Mouse (Mus musculus) lung, postnatal 0 days (tissue): ENCODE results near the gene Pde4c. TPM values are rescaled to one million over a fixed set of nuclear protein-coding genes. Genes with fewer than 3 reads are reported as not detected.

Experiments used
- ATAC-seq: fragments of 200-750 bp; cut with Nextera tagmentation; 2 replicates; pipeline ENCODE4 v1.8.0; 2017; ENCODE audit warnings: moderate library complexity
- DNase-seq: peaks from one replicate; pipeline ENCODE4 v3.0.0-alpha.2; 2016; ENCODE audit warnings: low spot score
- H3K27ac ChIP-seq: fragments of 300-500 bp; sonication (generic); 2 replicates; pipeline ENCODE4 v1.5.1; 2014; ENCODE audit warnings: antibody characterized with exemption, mild to moderate bottlenecking, low read length, mixed read lengths
- H3K27me3 ChIP-seq: fragments of 300-500 bp; sonication (generic); replicated peaks from 2 replicates; pipeline ENCODE4 v1.6.1; 2014; ENCODE audit warnings: low read length, mixed read lengths; ENCODE audit not compliant: insufficient read depth
- H3K36me3 ChIP-seq: fragments of 300-500 bp; sonication (generic); 2 replicates; pipeline ENCODE4 v1.6.1; 2014; ENCODE audit warnings: low read length, mixed read lengths; ENCODE audit not compliant: insufficient read depth
- H3K4me1 ChIP-seq: fragments of 300-500 bp; sonication (generic); 2 replicates; pipeline ENCODE4 v1.6.1; 2014; ENCODE audit warnings: antibody characterized with exemption, low read depth, low read length, mixed read lengths; ENCODE audit not compliant: insufficient read depth
- H3K4me2 ChIP-seq: fragments of 300-500 bp; sonication (generic); replicated peaks from 2 replicates; pipeline ENCODE4 v1.6.1; 2014; ENCODE audit warnings: low read depth, mild to moderate bottlenecking, low read length, moderate library complexity, mixed read lengths
- H3K4me3 ChIP-seq: fragments of 300-500 bp; sonication (generic); 2 replicates; pipeline ENCODE4 v1.5.1; 2014; ENCODE audit warnings: low read depth, low read length
- H3K9ac ChIP-seq: fragments of 300-500 bp; sonication (generic); replicated peaks from 2 replicates; pipeline ENCODE4 v1.6.1; 2014; ENCODE audit warnings: low read depth, mild to moderate bottlenecking
- H3K9me3 ChIP-seq: fragments of 300-500 bp; sonication (generic); 2 replicates; pipeline ENCODE4 v1.6.1; 2016; ENCODE audit warnings: low read length, mixed read lengths
- CTCF ChIP-seq: IDR thresholded peaks from 2 replicates; pipeline ENCODE4 v1.5.1; 2016; ENCODE audit warnings: antibody characterized with exemption, mild to moderate bottlenecking
- EP300 ChIP-seq: IDR thresholded peaks from 2 replicates; pipeline ENCODE4 v1.6.1; 2016; ENCODE audit warnings: antibody characterized with exemption, mild to moderate bottlenecking, control low read depth
- WGBS: fragments of 180-500 bp; shearing (Covaris S2); extraction: QIAGEN DNeasy Blood & Tissue Kit; methylation state at CpG from one replicate; pipeline ENCODE4 v1.1.7; 2014; 5-methylcytosine and 5-hydroxymethylcytosine counted together
- polyA plus RNA-seq: library from polyadenylated mRNA; unstranded; fragments of >200 nt; fragmentation: Nextera tagmentation; extraction: Ambion mirVana; gene quantifications from 2 replicates; pipeline ENCODE4 v1.2.1, GENCODE M21; 2015

Pde4c gene
- polyA plus RNA-seq, 1 experiment from 2014 or later: 2.0 TPM

GRCm38 (mm10) chr8:70755661-70756475, 32.3 kb downstream of the Pde4c start:
- DNase-seq (no peak), ATAC-seq (no peak)
- H3K4me1 ChIP-seq: peaks cover 22% of the 10 kb centered on the region; the same call in 1 of the 2 replicates
- no peak overlapping the region for H3K27ac ChIP-seq
- TF ChIP-seq CTCF: no peak
- TF ChIP-seq EP300: no peak
- H3K36me3 ChIP-seq: peaks cover 8% of the 10 kb centered on the region; the same call in 1 of the 2 replicates
- H3K9me3 ChIP-seq: no peaks in the 10 kb centered on the region
- H3K9ac ChIP-seq: peak overlapping the region; percentile 57
- 82% methylated on average over 24 of the region's 24 CpGs for WGBS
- no peaks in the 10 kb centered on the region for H3K27me3 ChIP-seq
- H3K4me2 ChIP-seq: peak overlapping the region; percentile 92
- peak overlapping the region; percentile 70; the same call in 1 of the 2 replicates for H3K4me3 ChIP-seq

DNA sequence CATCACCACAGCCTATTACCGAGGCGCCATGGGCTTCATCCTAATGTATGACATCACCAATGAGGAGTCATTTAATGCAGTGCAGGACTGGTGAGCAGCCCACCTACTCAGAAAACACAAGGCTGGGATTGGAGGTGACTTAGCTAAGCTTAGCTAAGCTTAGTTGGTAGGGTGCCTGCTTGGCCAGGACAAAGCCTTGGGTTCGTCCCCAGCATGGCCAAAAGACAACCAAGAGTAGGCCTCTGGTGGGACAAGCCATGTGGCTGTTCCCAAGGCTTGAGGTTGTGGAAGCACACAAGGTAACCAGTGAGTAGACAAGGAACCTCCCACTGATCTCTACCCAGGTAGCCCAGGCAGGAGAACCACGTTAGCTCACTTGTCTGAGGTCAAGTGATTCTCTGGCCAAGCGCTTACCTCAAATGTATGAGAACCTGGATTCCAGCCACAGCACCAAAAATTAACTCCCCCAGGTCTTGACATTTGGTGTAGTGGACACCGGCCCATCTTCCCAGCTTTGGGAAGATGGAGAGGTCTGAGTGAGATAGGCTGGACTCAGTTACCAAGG, 33.0 kb downstream of the Pde4c start:
- no peak for TF ChIP-seq CTCF
- Histone ChIP-seq H3K4me1 (peaks cover 22% of the 10 kb centered on the region; the same call in 1 of the 2 replicates), H3K36me3 (peaks cover 8% of the 10 kb centered on the region; the same call in 1 of the 2 replicates), H3K4me2 (no peak overlapping the region), H3K27me3 (no peaks in the 10 kb centered on the region), H3K9ac (no peak overlapping the region), H3K4me3 (no peak overlapping the region), H3K9me3 (no peaks in the 10 kb centered on the region), H3K27ac (no peak overlapping the region)
- ATAC-seq (no peak), DNase-seq (no peak)
- WGBS: 92% methylated on average over 6 of the region's 6 CpGs

DNA sequence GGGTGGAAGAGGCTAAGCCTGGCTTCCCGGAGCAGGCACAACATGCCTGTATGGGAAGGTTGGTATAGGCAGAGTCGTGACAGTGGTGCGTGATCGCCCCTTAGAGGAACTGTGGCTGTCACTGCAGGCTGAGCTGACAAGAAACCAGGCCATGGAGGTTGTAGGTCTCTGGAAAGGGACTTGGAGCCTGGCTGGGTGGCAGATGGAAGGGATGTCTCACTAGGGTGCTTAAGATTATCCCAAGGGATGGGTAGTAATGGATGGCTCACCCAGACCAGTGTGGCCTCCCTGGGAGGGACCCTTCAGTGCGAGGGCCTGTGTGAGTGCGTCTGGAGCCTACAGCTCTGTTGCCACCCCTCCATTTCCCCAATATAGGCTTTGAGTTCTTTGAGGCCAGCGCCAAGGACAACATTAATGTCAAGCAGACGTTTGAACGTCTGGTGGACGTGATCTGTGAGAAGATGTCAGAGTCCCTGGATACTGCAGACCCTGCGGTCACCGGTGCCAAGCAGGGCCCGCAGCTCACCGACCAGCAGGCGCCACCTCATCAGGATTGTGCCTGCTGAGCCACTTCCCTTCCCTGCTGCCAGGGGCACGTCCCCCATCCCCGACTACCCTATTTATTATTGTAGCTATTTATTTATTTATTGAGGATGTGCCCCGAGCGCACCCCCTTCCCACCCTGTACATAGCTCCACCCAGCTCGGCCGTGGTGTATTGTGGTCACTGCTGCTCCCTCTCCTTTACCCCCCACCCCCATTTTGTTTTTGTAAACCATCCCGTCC, 34.2 kb downstream of the Pde4c start:
- no peak overlapping the region for H3K4me2 ChIP-seq
- 68% methylated on average over 22 of the region's 22 CpGs for WGBS
- H3K27ac ChIP-seq: peak overlapping the region; percentile 5; the same call in 1 of the 2 replicates
- no peaks in the 10 kb centered on the region for H3K9me3 ChIP-seq
- ATAC-seq (no peak), DNase-seq (no peak)
- no peak overlapping the region for H3K9ac ChIP-seq
- peaks cover 8% of the 10 kb centered on the region; the same call in 1 of the 2 replicates for H3K36me3 ChIP-seq
- no peak overlapping the region for H3K4me3 ChIP-seq
- TF ChIP-seq EP300 (no peak), CTCF (peak; percentile 73)
- H3K4me1 ChIP-seq: peaks cover 22% of the 10 kb centered on the region; the same call in 1 of the 2 replicates
- H3K27me3 ChIP-seq: no peaks in the 10 kb centered on the region

DNA sequence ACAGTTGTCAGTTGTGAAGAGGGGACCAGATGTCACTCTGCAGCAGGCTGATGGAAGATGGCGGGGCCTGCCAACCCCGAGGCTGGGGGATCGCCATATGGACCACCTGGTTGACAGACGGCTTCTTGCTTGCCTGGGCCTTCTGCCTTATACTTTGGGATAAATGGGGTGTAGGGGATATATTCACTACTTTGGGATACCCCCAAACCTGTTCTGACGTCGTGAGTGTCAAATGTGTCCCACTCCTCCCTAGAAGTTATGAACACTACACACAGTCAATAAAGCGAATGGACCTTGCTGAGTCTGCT, 34.7 kb downstream of the Pde4c start:
- TF ChIP-seq EP300 (no peak), CTCF (no peak)
- Histone ChIP-seq H3K9ac (no peak overlapping the region), H3K27me3 (no peaks in the 10 kb centered on the region), H3K4me2 (no peak overlapping the region), H3K9me3 (no peaks in the 10 kb centered on the region), H3K36me3 (peaks cover 8% of the 10 kb centered on the region; the same call in 1 of the 2 replicates), H3K27ac (peak overlapping the region; percentile 5; the same call in 1 of the 2 replicates), H3K4me1 (peaks cover 18% of the 10 kb centered on the region; the same call in 1 of the 2 replicates), H3K4me3 (no peak overlapping the region)
- ATAC-seq (no peak), DNase-seq (no peak)
- whole genome bisulfite sequencing: 88% methylated on average over 7 of the region's 7 CpGs

GRCm38 (mm10) chr8:70758616-70759561, 35.4 kb downstream of the Pde4c start:
- Histone ChIP-seq H3K27me3 (no peaks in the 10 kb centered on the region), H3K27ac (peak overlapping the region; percentile 87), H3K36me3 (peaks cover 8% of the 10 kb centered on the region; the same call in 1 of the 2 replicates), H3K4me2 (0 out of 2 replicates have a peak overlapping the region, but pooled peaks have one; percentile 99), H3K4me3 (no peak overlapping the region), H3K9ac (no peak overlapping the region), H3K9me3 (no peaks in the 10 kb centered on the region), H3K4me1 (peaks cover 12% of the 10 kb centered on the region; the same call in 1 of the 2 replicates)
- peak; percentile 4 for ATAC-seq
- TF ChIP-seq CTCF (no peak), EP300 (no peak)
- peak; percentile 87 for DNase-seq
- 54% methylated on average over 19 of the region's 19 CpGs for WGBS
